34 mouse cellular contexts compared by ENCODE assay signal in the genomic region with DNA sequence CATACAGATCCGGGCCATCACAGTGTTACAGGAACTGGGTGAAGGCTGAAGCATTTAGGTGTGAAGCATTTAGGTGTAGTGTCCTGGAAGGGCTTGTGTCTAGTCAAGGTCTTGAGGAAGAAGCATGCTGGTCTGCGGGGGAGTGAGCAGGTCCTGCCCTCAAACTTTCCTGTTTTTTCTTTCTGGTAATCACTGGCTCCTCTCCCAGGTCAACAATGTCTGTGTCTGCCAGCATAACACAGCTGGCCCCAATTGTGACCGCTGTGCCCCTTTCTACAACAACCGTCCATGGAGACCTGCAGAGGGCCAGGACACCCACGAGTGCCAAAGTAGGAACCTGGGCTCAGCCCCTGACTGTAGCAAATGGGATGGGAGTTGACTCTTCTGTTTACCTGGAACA. TPM values are rescaled to one million over a fixed set of nuclear protein-coding genes. Genes with fewer than 3 reads are reported as not detected.
A peak's percentile ranks its signal among the peaks of the same experiment; 100 is the strongest.
DNase-seq lines count a peak whose midpoint lies in the region; ATAC-seq and TF ChIP-seq lines count a peak whose summit lies in the region.
"Had no signal": no experiment of that assay in that cellular context is flagged by ENCODE, and none has a peak within 500 bp of the region (broad histone marks: within the 10 kb centered on the region; RNA-seq: fewer than 3 reads in every experiment).

No protein-coding gene starts in this region.

- no peaks in the 10 kb centered on the region for H3K9me3 ChIP-seq in kidney, embryonic 16.5 days (ENCODE audit: low read length)
- H3K9me3 ChIP-seq in midbrain, embryonic 10.5 days (replicated peaks) = no peaks in the 10 kb centered on the region
- H3K9me3 ChIP-seq in midbrain, embryonic 14.5 days (ENCODE audit: control insufficient read depth, low read length) = no peaks in the 10 kb centered on the region
- H3K9me3 ChIP-seq: embryonic facial prominence, embryonic 10.5 days; embryonic facial prominence, embryonic 13.5 days; forebrain, embryonic 13.5 days; G1E; heart, embryonic 12.5 days; heart, embryonic 15.5 days; hindbrain, embryonic 10.5 days; hindbrain, embryonic 13.5 days had no signal

- no peak overlapping the region for H3K9ac ChIP-seq in kidney, embryonic 16.5 days (replicated peaks; ENCODE audit: low read length)
- no peak overlapping the region for H3K9ac ChIP-seq in midbrain, embryonic 14.5 days (replicated peaks; ENCODE audit: low read length)
- H3K9ac ChIP-seq: embryonic facial prominence, embryonic 13.5 days; forebrain, embryonic 13.5 days; heart, embryonic 12.5 days; heart, embryonic 15.5 days; hindbrain, embryonic 13.5 days had no signal

- no peak overlapping the region for H3K4me2 ChIP-seq in kidney, embryonic 16.5 days (replicated peaks; ENCODE audit: low read depth, low read length)
- no peak overlapping the region for H3K4me2 ChIP-seq in midbrain, embryonic 14.5 days (ENCODE audit: low read length)
- H3K4me2 ChIP-seq: embryonic facial prominence, embryonic 13.5 days; forebrain, embryonic 13.5 days; heart, embryonic 12.5 days; heart, embryonic 15.5 days; hindbrain, embryonic 13.5 days had no signal

- H3K36me3 ChIP-seq in kidney, adult 2 months (ENCODE audit: control insufficient read depth, insufficient read depth, low read length) = no peaks in the 10 kb centered on the region
- no peaks in the 10 kb centered on the region for H3K36me3 ChIP-seq in kidney, embryonic 16.5 days (ENCODE audit: insufficient read depth, low read length)
- H3K36me3 ChIP-seq in midbrain, embryonic 10.5 days = no peaks in the 10 kb centered on the region
- no peaks in the 10 kb centered on the region for H3K36me3 ChIP-seq in midbrain, embryonic 14.5 days (ENCODE audit: control insufficient read depth, insufficient read depth, low read length)
- H3K36me3 ChIP-seq: embryonic facial prominence, embryonic 10.5 days; embryonic facial prominence, embryonic 13.5 days; G1E; heart, embryonic 12.5 days; heart, embryonic 15.5 days; hindbrain, embryonic 10.5 days; hindbrain, embryonic 13.5 days had no signal

- peak overlapping the region; percentile 69 for H3K27ac ChIP-seq in kidney, adult 2 months (ENCODE audit: insufficient read depth, low read depth, low read length)
- no peak overlapping the region for H3K27ac ChIP-seq in kidney, embryonic 16.5 days (ENCODE audit: low read length)
- H3K27ac ChIP-seq in midbrain, embryonic 10.5 days (replicated peaks) = 0 out of 2 replicates have a peak overlapping the region, but pooled peaks have one; percentile 10
- H3K27ac ChIP-seq in midbrain, embryonic 14.5 days (replicated peaks; ENCODE audit: low read depth, low read length) = no peak overlapping the region
- 0 out of 2 replicates have a peak overlapping the region, but pooled peaks have one; percentile 7 for H3K27ac ChIP-seq in brown adipose tissue, adult 24 weeks (replicated peaks; ENCODE audit: low read depth, low read length)
- H3K27ac ChIP-seq: embryonic facial prominence, embryonic 10.5 days; embryonic facial prominence, embryonic 13.5 days; forebrain, embryonic 13.5 days; heart, embryonic 15.5 days; hindbrain, embryonic 10.5 days; hindbrain, embryonic 13.5 days had no signal

- ATAC-seq in kidney, embryonic 16.5 days (ENCODE audit: low FRiP score, low TSS enrichment) = no peak
- ATAC-seq in midbrain, embryonic 14.5 days (ENCODE audit: low FRiP score, low TSS enrichment) = no peak
- ATAC-seq in megakaryocyte progenitor cell, adult 5-6 weeks (replicated peaks; ENCODE audit: poor library complexity) = no peak
- ATAC-seq: forebrain, embryonic 13.5 days; forebrain, embryonic 16.5 days; hindbrain, embryonic 16.5 days had no signal

- H3K27me3 ChIP-seq in kidney, adult 2 months (replicated peaks; ENCODE audit: control insufficient read depth, insufficient read depth, low read length) = no peaks in the 10 kb centered on the region
- no peaks in the 10 kb centered on the region for H3K27me3 ChIP-seq in kidney, embryonic 16.5 days (ENCODE audit: insufficient read depth, low read length)
- peaks cover 17% of the 10 kb centered on the region; the same call in 1 of the 2 replicates for H3K27me3 ChIP-seq in midbrain, embryonic 10.5 days (ENCODE audit: low read depth, poor library complexity, severe bottlenecking)
- no peaks in the 10 kb centered on the region for H3K27me3 ChIP-seq in midbrain, embryonic 14.5 days (ENCODE audit: control insufficient read depth, insufficient read depth, low read length)
- H3K27me3 ChIP-seq: CH12.LX; embryonic facial prominence, embryonic 13.5 days; forebrain, embryonic 13.5 days; heart, embryonic 12.5 days; heart, embryonic 15.5 days; hindbrain, embryonic 13.5 days; Patski had no signal

- TF ChIP-seq CTCF in kidney, adult 2 months (conservative IDR thresholded peaks at IDR 0.05; ENCODE audit: insufficient read depth, insufficient read length, low read depth, low read length) = no peak; the same call in 1 of the 2 replicates

- DNase-seq in kidney, adult 2 months = peak; percentile 42
- DNase-seq in kidney, postnatal 36 days = peak; percentile 21 to 31
- no peak for DNase-seq in kidney, postnatal 25 days
- DNase-seq in midbrain, embryonic 10.5 days (ENCODE audit: low spot score) = no peak
- DNase-seq in midbrain, embryonic 14.5 days = no peak
- DNase-seq: adrenal gland, adult 2 months; adrenal gland, postnatal 14 days; B cell, adult 2 months; cerebellum, adult 11-12 months; cerebellum, adult 8-10 months; cerebellum, postnatal 10 days; cerebellum, postnatal 36 days; embryo, embryonic 11 days; gastrocnemius, postnatal 10 days; gastrocnemius, postnatal 36 days; heart, postnatal 10 days; heart, postnatal 36 days had no signal

- no peak for TF ChIP-seq POLR2A in kidney, adult 2 months (IDR thresholded peaks at IDR 0.05; ENCODE audit: low read depth, low read length)

- 33% methylated on average over 5 of the region's 5 CpGs for WGBS in kidney, adult 2 months
- 58% methylated on average over 5 of the region's 5 CpGs for WGBS in kidney, embryonic 16.5 days
- 80% methylated on average over 5 of the region's 5 CpGs for WGBS in midbrain, embryonic 10.5 days
- 80% methylated on average over 5 of the region's 5 CpGs for WGBS in midbrain, embryonic 14.5 days

- H3K4me3 ChIP-seq in kidney, adult 2 months (ENCODE audit: insufficient read depth, low read depth, low read length) = no peak overlapping the region
- no peak overlapping the region for H3K4me3 ChIP-seq in kidney, embryonic 16.5 days (ENCODE audit: low read length)
- no peak overlapping the region for H3K4me3 ChIP-seq in midbrain, embryonic 10.5 days
- no peak overlapping the region for H3K4me3 ChIP-seq in midbrain, embryonic 14.5 days (replicated peaks; ENCODE audit: low read depth, low read length)
- no peak overlapping the region for H3K4me3 ChIP-seq in brown adipose tissue, adult 24 weeks (ENCODE audit: insufficient read depth, low read depth, low read length)
- H3K4me3 ChIP-seq: embryonic facial prominence, embryonic 10.5 days; embryonic facial prominence, embryonic 13.5 days; erythroblast, embryonic 14.5 days; forebrain, embryonic 13.5 days; heart, embryonic 12.5 days; heart, embryonic 15.5 days; hindbrain, embryonic 10.5 days; hindbrain, embryonic 13.5 days had no signal

- peaks cover 22% of the 10 kb centered on the region for H3K4me1 ChIP-seq in kidney, adult 2 months (ENCODE audit: control insufficient read depth, insufficient read depth, low read length)
- H3K4me1 ChIP-seq in kidney, embryonic 16.5 days (ENCODE audit: insufficient read depth, low read length) = peaks cover 10% of the 10 kb centered on the region; the same call in 1 of the 2 replicates
- H3K4me1 ChIP-seq in midbrain, embryonic 10.5 days = peaks cover 34% of the 10 kb centered on the region
- H3K4me1 ChIP-seq in midbrain, embryonic 14.5 days (ENCODE audit: control insufficient read depth, insufficient read depth, low read length) = no peaks in the 10 kb centered on the region
- peaks cover 10% of the 10 kb centered on the region for H3K4me1 ChIP-seq in brown adipose tissue, adult 24 weeks (ENCODE audit: control insufficient read depth, insufficient read depth, insufficient read length, low read length)

RNA-seq across cellular contexts. Expression of a gene that starts 42.4 kb away (rescaled TPM):
- 8.2 and 9.0 TPM in 2 replicates for polyA plus RNA-seq in kidney, adult 2 months (2012; rRNA removed)
- 14.1 and 16.2 TPM in 2 replicates for polyA plus RNA-seq in kidney, embryonic 16.5 days (2015; fragmentation: Nextera tagmentation; extraction: Ambion mirVana)
- polyA plus RNA-seq in midbrain, embryonic 10.5 days (2016; fragmentation: Nextera tagmentation; extraction: Ambion mirVana) = 12.8 and 18.4 TPM in 2 replicates
- polyA plus RNA-seq in midbrain, embryonic 14.5 days (2014; fragmentation: Nextera tagmentation; extraction: Ambion mirVana) = 46.0 and 47.7 TPM in 2 replicates
- not detected in 2 replicates for polyA plus RNA-seq in brown adipose tissue, adult 24 weeks (2012; ENCODE audit: insufficient read depth, insufficient read length, missing spikeins)
- not detected in 2 replicates for total RNA-seq in megakaryocyte progenitor cell, adult 5-6 weeks (2015)
- total RNA-seq in megakaryocyte progenitor cell, adult 5-6 weeks (2017) = not detected in 2 replicates
- total RNA-seq: adrenal gland, adult 2 months; CH12.LX; G1E; granulocyte monocyte progenitor cell, adult 5-6 weeks had no signal
- polyA plus RNA-seq: erythroblast, embryonic 14.5 days; G1E had no signal

RNA-seq across cellular contexts. Expression of a gene that starts 54.7 kb away (rescaled TPM):
- polyA plus RNA-seq in kidney, adult 2 months (2012; rRNA removed) = 175 and 201 TPM in 2 replicates
- polyA plus RNA-seq in kidney, embryonic 16.5 days (2015; fragmentation: Nextera tagmentation; extraction: Ambion mirVana) = 39.8 and 55.9 TPM in 2 replicates
- polyA plus RNA-seq in midbrain, embryonic 10.5 days (2016; fragmentation: Nextera tagmentation; extraction: Ambion mirVana) = 9.0 and 10.3 TPM in 2 replicates
- 5.7 and 7.4 TPM in 2 replicates for polyA plus RNA-seq in midbrain, embryonic 14.5 days (2014; fragmentation: Nextera tagmentation; extraction: Ambion mirVana)
- polyA plus RNA-seq in brown adipose tissue, adult 24 weeks (2012; ENCODE audit: insufficient read depth, insufficient read length, missing spikeins) = 473 and 1,174 TPM in 2 replicates
- total RNA-seq in megakaryocyte progenitor cell, adult 5-6 weeks (2015) = 9.3 and 11.9 TPM in 2 replicates
- 14.2 and 27.8 TPM in 2 replicates for total RNA-seq in megakaryocyte progenitor cell, adult 5-6 weeks (2017)
- total RNA-seq: CH12.LX, G1E had no signal
- polyA plus RNA-seq: G1E, Patski had no signal

Comparison
In these comparisons a context has a peak if more than half of its experiments do, and no peak if none do; other contexts are left out.
1. DNase-seq: peak in kidney, adult 2 months (single experiment) and kidney, postnatal 36 days (2 of 2); none in kidney, postnatal 25 days (0 of 2), midbrain, embryonic 10.5 days (single experiment) and midbrain, embryonic 14.5 days (single experiment).
2. H3K27ac ChIP-seq: peak in kidney, adult 2 months (single experiment), midbrain, embryonic 10.5 days (single experiment) and brown adipose tissue, adult 24 weeks (single experiment); none in kidney, embryonic 16.5 days (single experiment) and midbrain, embryonic 14.5 days (single experiment).